Mouse (Mus musculus): ENCODE measurements around the gene Clk3.

DNA sequence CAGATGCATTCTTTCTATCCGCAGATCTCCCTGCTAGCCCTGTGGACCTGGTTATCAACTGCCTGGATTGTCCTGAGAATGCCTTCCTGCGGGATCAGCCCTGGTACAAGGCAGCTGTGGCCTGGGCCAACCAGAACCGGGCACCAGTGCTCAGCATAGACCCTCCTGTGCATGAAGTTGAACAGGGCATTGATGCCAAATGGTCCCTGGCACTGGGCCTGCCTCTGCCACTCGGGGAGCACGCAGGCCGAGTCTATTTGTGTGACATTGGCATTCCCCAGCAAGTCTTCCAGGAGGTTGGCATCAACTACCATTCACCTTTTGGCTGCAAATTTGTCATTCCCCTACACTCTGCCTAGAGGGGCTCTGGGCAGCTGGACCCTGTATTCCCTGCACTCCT, 17.5 kb downstream of the Clk3 start:
- TF ChIP-seq CTCF (IDR thresholded peaks at IDR 0.05; ENCODE audit: low read depth, low read length) (no peak), POLR2A (IDR thresholded peaks at IDR 0.05; ENCODE audit: borderline replicate concordance, low read depth, low read length) (no peak)

All from bone marrow macrophage, adult 2 months (primary cell).